ENCODE assay signal across 10 mouse cellular contexts in the genomic region with DNA sequence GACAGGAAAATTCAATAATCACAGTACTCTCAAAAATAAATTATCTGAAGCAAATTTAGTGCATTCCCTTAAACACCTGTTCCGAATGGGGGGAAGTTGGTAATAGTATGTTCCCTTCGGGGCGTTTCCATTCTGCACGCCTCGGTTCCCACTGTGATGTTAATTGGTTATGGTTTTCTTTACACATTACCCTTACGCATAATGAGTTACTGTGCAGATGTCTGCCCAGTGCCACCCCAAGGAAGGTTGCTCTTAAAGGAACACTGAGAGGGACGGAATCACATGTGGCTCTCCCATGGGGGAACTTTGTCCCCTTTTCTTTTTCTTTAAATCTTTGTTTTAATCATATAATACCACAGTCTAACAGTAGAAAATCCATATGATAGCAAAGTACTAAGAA.
DNase-seq lines count a peak whose midpoint lies in the region; ATAC-seq lines count a peak whose summit lies in the region.
"Had no signal": no experiment of that assay in that cellular context is flagged by ENCODE, and none has a peak within 500 bp of the region (broad histone marks: within the 10 kb centered on the region; RNA-seq: fewer than 3 reads in every experiment).

No protein-coding gene starts in this region.

- intact Hi-C loops in heart, postnatal 25 days (cut with DNase I) = no loop called here

- 84% methylated on average over 7 of the region's 7 CpGs for WGBS in heart, embryonic 15.5 days
- WGBS in lung, embryonic 16.5 days = 71% methylated on average over 7 of the region's 7 CpGs
- WGBS in forebrain, embryonic 15.5 days = 8% methylated on average over 7 of the region's 7 CpGs
- 9% methylated on average over 7 of the region's 7 CpGs for WGBS in neural tube, embryonic 14.5 days

- H3K9me3 ChIP-seq in heart, embryonic 15.5 days (replicated peaks) = no peaks in the 10 kb centered on the region
- peaks cover 4% of the 10 kb centered on the region; the same call in 1 of the 2 replicates for H3K9me3 ChIP-seq in lung, embryonic 16.5 days (ENCODE audit: control insufficient read depth, low read length)
- H3K9me3 ChIP-seq in forebrain, embryonic 15.5 days = no peaks in the 10 kb centered on the region
- no peaks in the 10 kb centered on the region for H3K9me3 ChIP-seq in neural tube, embryonic 14.5 days (ENCODE audit: control insufficient read depth, low read length)
- H3K9me3 ChIP-seq: megakaryocyte, embryonic 14.5 days had no signal

- ATAC-seq in heart, embryonic 15.5 days (replicated peaks; ENCODE audit: insufficient number of reproducible peaks, insufficient read depth, low FRiP score, low read depth) = no peak
- ATAC-seq in lung, embryonic 16.5 days (ENCODE audit: low read depth) = no peak
- ATAC-seq in forebrain, embryonic 15.5 days (replicated peaks) = 0 out of 2 replicates have a peak, but pooled peaks have one; percentile 60
- peak; percentile 49 for ATAC-seq in neural tube, embryonic 14.5 days (ENCODE audit: low read depth)
- ATAC-seq: CD4-positive, CD25-positive, alpha-beta regulatory T cell, adult 4 months; Patski had no signal

- H3K27me3 ChIP-seq in heart, embryonic 15.5 days = no peaks in the 10 kb centered on the region
- no peaks in the 10 kb centered on the region for H3K27me3 ChIP-seq in lung, embryonic 16.5 days (ENCODE audit: control insufficient read depth, insufficient read depth, low read depth, low read length)
- no peaks in the 10 kb centered on the region for H3K27me3 ChIP-seq in forebrain, embryonic 15.5 days
- no peaks in the 10 kb centered on the region for H3K27me3 ChIP-seq in neural tube, embryonic 14.5 days (ENCODE audit: control insufficient read depth, insufficient read depth, low read length)
- H3K27me3 ChIP-seq: Patski had no signal

- no peak overlapping the region for H3K4me3 ChIP-seq in heart, embryonic 15.5 days
- H3K4me3 ChIP-seq in lung, embryonic 16.5 days (ENCODE audit: low read length) = no peak overlapping the region
- no peak overlapping the region for H3K4me3 ChIP-seq in forebrain, embryonic 15.5 days
- no peak overlapping the region for H3K4me3 ChIP-seq in neural tube, embryonic 14.5 days (ENCODE audit: low read depth, low read length)
- H3K4me3 ChIP-seq: megakaryocyte, embryonic 14.5 days had no signal

- no peaks in the 10 kb centered on the region for H3K36me3 ChIP-seq in heart, embryonic 15.5 days
- no peaks in the 10 kb centered on the region for H3K36me3 ChIP-seq in lung, embryonic 16.5 days (ENCODE audit: control insufficient read depth, insufficient read depth, low read length)
- no peaks in the 10 kb centered on the region for H3K36me3 ChIP-seq in forebrain, embryonic 15.5 days
- H3K36me3 ChIP-seq in neural tube, embryonic 14.5 days (ENCODE audit: control insufficient read depth, insufficient read depth, low read length) = no peaks in the 10 kb centered on the region

- no peak overlapping the region for H3K4me2 ChIP-seq in heart, embryonic 15.5 days
- H3K4me2 ChIP-seq in lung, embryonic 16.5 days (ENCODE audit: low read depth, low read length) = no peak overlapping the region
- H3K4me2 ChIP-seq in forebrain, embryonic 15.5 days (replicated peaks) = no peak overlapping the region
- H3K4me2 ChIP-seq in neural tube, embryonic 14.5 days (ENCODE audit: low read depth, low read length) = no peak overlapping the region

- DNase-seq in heart, postnatal 25 days (ENCODE audit: low spot score) = no peak
- DNase-seq in lung, postnatal 25 days (ENCODE audit: low spot score) = no peak
- no peak for DNase-seq in ovary, postnatal 10 days (ENCODE audit: low spot score)

- H3K9ac ChIP-seq in heart, embryonic 15.5 days = no peak overlapping the region
- no peak overlapping the region for H3K9ac ChIP-seq in lung, embryonic 16.5 days (ENCODE audit: low read length)
- H3K9ac ChIP-seq in forebrain, embryonic 15.5 days (replicated peaks) = no peak overlapping the region
- H3K9ac ChIP-seq in neural tube, embryonic 14.5 days (replicated peaks; ENCODE audit: low read depth, low read length) = no peak overlapping the region

- H3K4me1 ChIP-seq in heart, embryonic 15.5 days (replicated peaks) = peaks cover 42% of the 10 kb centered on the region
- peaks cover 31% of the 10 kb centered on the region for H3K4me1 ChIP-seq in lung, embryonic 16.5 days (replicated peaks; ENCODE audit: control insufficient read depth, insufficient read depth, low read length)
- H3K4me1 ChIP-seq in forebrain, embryonic 15.5 days = peaks cover 23% of the 10 kb centered on the region
- peaks cover 19% of the 10 kb centered on the region for H3K4me1 ChIP-seq in neural tube, embryonic 14.5 days (ENCODE audit: control insufficient read depth, insufficient read depth, low read length)

- H3K27ac ChIP-seq in heart, embryonic 15.5 days = peak overlapping the region; percentile 85
- H3K27ac ChIP-seq in lung, embryonic 16.5 days (ENCODE audit: low read length) = peak overlapping the region; percentile 40; the same call in 1 of the 2 replicates
- no peak overlapping the region for H3K27ac ChIP-seq in forebrain, embryonic 15.5 days (replicated peaks)
- H3K27ac ChIP-seq in neural tube, embryonic 14.5 days (ENCODE audit: low read depth, low read length) = no peak overlapping the region

Comparison
In these comparisons a context has a peak if more than half of its experiments do, and no peak if none do; other contexts are left out.
1. ATAC-seq: peak in forebrain, embryonic 15.5 days (single experiment) and neural tube, embryonic 14.5 days (single experiment); none in heart, embryonic 15.5 days (single experiment) and lung, embryonic 16.5 days (single experiment).
2. H3K27ac ChIP-seq: peak in heart, embryonic 15.5 days (single experiment) and lung, embryonic 16.5 days (single experiment); none in forebrain, embryonic 15.5 days (single experiment) and neural tube, embryonic 14.5 days (single experiment).